Mouse (Mus musculus): Measurements from ENCODE around the gene Galnt18.

Gene Galnt18

GRCm38 (mm10) chr7:111572336-111572735 is 207.4 kb downstream of the Galnt18 start:
- no peak for DNase-seq (ENCODE audit: extremely low read depth, low read depth, low spot score)

DNA sequence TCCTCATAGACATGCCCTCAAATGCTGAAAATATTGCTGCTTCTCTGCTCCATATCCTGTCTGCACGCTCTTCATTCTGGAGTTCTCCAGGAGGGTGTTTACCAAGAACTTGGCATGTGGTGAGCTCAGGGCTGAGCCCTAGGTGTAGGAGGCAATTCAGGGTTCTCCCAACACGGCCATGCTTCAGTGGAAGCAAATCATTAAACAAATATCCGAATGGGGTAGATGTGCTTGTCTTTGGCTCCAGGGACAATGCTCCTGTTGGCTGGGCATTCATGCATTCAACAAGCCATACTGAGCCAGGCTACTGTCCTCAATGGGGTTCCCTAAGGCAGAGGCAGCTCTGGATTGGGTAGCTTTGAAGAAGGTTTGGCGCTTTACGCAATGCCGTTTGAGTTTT is 212.9 kb downstream of the Galnt18 start:
- DNase-seq (ENCODE audit: extremely low read depth, low read depth, low spot score): no peak

GRCm38 (mm10) chr7:111563316-111564110 is 216.3 kb downstream of the Galnt18 start:
- DNase-seq (ENCODE audit: extremely low read depth, low read depth, low spot score): no peak

DNA sequence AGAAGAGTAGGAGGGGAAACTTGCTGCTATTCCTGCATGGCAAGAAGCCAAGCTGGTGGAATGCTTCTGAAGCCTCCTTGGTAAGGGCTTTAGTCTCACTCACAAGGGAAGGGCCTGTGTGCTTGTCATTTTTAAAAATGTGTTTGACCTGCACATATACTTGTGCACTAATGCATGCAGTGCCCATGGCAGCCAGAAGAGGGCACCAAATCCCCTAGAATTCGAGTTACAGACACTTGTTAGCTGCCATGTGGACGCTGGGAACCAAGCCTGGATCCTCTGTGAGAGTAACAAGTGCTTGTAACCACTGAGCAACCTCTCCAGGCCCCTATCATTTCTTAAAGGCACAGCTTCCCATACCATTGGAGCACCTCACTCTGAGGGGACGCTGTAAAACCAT is 219.7 kb downstream of the Galnt18 start:
- DNase-seq (ENCODE audit: extremely low read depth, low read depth, low spot score): no peak

DNA sequence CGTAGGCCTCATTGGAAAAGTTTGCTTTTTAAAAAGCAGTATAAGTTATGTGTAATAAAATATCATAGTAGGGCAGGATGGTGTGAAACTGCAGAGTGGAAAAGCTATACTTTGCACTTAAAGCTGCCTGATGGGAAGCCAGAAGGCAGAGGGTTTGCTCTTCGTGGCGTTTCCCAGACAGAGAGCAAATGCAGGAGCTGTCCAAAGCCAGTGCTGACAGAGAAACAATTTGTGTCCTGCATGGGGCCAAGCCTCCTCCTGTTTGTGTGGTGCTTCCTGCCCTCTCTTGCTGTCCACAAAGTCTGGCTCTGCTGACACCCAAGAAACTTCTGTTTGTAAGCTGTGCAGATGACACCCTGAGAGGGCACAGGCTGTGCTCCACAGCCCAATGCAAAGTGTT is 220.8 kb downstream of the Galnt18 start:
- DNase-seq (ENCODE audit: extremely low read depth, low read depth, low spot score): no peak

DNA sequence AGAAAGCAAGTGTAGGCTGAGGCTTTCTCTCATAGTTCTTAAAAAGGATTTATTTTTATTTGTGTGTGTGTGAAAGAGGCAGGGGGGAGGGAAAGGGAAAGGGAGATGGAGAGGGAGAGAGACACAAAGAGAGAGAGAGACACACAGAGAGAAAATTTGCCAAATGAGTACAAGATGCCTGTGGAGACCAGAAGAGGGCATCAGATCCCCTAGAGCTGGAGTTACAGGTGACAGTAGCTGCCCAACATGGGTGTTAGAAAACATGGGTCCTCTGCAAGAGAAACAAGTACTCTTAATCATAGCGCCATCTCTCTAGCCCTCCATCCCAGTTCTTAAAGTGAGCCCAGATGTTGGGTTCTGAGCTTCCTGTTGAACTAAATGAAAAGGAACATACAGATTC is 228.8 kb downstream of the Galnt18 start:
- no peak for DNase-seq (ENCODE audit: extremely low read depth, low read depth, low spot score)

DNA sequence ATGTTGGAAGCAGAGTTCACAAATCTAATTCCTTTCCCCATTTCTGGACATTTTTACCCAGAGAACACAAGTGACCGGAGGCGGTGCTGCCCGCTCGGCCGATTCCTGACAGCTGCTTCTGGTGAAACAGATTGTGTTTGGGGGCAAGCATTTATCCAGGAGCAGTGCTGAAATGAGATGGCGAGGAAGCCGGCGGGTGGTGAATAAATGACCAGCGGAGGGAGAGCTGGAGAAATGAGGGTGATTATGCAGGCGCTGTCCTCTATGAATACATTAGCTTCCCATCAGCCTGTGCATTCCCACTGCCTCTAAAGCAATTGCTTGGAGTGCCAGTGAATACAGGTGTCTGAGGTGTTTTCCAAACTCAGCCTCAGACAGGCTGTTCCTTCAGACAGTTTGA is 232.7 kb downstream of the Galnt18 start:
- DNase-seq (ENCODE audit: extremely low read depth, low read depth, low spot score): no peak

DNA sequence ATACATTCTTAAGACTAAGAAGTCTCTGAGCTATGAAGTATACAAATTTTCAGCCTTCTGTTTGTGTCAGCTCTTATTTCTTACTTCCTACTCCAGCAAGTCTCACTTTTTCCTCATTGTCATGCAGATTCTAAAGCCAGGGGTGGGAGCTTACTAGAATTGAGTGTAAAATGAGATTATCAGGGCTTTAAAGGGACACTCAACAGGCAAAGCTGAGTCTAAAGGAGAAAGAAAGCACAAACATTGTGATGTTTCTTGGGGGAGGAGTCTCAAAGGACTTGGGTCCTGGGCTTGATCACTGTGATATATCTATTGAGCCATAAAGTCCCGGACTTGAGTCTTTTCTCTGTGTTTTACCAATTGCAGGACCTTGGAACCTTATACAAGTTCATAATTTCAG is 234.2 kb downstream of the Galnt18 start:
- no peak for DNase-seq (ENCODE audit: extremely low read depth, low read depth, low spot score)

DNA sequence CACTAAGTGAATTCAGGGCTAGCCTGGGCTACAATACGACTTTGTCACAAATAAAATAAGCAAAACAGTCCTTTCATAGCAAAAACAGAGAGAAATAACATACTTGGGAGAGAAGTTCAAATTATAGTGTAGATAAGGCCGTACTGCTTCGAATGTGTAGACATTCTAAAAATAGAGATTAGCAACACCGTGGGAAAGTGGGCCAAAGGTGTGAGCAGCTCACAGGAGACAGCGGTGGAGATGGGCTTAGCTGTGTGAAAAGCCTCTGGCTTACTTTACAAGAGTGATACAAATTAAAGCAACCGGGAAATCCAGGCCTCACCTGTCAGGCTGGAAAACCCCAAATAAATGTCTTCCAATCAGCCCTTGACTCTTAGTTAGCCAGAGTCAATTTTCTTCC is 241.8 kb downstream of the Galnt18 start:
- no peak for DNase-seq (ENCODE audit: extremely low read depth, low read depth, low spot score)

DNA sequence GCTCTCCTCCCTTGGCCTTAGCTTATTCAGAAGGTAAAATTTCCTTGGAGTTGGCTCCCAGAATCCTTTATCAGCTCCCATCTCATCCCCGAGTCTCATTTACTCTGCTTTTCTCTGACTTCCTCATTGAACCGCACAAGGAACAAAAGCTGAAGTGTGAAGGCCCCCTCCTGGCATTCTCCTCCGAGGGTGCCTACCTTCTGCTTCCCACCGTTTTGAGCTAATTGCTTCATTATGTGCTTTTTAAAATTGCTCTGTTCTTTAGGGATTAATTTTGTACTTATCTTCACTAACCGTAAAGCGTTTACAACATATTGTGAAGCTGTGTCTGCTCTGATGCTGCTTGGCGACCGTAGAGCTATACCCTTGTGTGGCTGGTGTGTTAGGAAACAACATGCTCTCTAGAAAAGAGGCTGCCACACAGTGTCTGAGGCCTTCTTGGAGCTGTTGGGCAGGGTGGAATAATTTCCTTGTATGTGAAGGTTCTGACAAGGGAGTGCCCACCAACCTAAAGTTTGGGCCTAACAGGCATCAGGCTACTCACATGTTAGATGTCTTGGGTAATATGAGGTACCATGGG is 244.9 kb downstream of the Galnt18 start:
- no peak for DNase-seq (ENCODE audit: extremely low read depth, low read depth, low spot score)

- no peak for DNase-seq (ENCODE audit: extremely low read depth, low read depth, low spot score)
Measured at GRCm38 (mm10) chr7:111528961-111529643, 250.7 kb downstream of the Galnt18 start.

DNA sequence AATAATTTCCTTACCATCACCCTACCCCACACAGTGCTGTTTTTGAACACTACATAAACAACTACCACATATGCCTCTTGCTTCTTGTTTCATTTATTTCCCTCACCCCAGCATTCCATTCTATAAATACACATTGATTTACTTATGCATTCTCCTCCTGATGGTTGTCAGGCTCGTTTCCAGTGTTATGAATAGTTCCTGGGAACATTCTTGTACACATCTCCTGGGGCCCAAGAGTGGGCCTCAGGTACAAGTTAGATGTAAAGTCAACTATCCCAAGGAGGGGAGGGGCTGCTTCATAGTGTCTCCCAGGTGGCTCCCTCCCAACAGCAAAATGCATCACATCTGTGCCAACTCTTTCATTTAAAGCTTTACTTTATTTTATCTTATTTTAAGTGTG is 251.3 kb downstream of the Galnt18 start:
- no peak for DNase-seq (ENCODE audit: extremely low read depth, low read depth, low spot score)

DNA sequence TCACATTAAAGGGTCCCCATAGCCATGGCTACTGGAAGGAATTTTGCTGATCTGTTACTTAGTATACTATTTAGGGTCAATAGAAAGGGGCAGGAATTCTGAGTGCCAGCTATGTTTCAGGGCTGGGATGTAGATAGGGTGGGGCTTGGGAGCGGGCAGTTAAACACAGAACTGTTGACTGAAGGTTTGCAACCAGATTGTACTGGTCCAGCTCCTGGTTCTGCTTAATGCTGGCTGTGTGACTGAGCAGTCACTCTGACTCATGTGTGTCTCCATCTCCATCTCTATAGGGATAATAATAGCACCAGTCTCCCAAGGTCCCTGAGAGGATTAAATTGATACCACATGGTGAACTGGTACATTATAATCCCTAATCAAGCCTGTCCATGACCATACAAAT is 258.9 kb downstream of the Galnt18 start:
- DNase-seq (ENCODE audit: extremely low read depth, low read depth, low spot score): no peak

DNA sequence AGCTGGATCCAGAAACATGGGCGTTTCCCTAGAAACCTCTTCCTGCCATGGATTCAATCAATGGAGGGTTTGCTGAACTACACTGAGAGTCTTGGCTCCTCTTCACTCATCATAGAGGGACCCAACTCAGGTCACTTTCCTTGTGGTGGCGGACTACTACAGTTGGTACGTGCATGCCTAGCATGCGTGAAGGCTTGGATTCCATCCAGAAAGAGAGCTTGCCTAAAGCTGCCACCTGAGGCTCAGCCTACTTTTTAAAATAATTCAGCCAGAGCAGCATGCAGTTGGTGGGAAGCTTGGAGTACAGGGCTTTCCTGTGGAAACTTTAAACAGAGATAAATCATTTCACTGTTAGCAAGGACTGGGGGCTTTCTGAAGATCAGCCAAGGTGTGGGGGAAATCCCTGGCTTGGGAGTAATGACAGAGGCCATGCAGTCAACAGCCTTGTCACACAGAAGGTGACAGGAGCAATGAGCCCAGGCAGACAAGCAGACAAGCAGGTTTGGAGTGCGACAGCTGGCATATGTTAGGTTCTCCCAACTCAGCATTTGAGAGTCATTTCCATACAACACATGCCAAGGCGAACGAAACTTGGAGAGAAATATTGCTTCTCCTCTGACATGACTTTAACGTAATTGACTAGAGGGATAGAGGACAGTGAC is 261.1 kb downstream of the Galnt18 start:
- DNase-seq (ENCODE audit: extremely low read depth, low read depth, low spot score): no peak

DNA sequence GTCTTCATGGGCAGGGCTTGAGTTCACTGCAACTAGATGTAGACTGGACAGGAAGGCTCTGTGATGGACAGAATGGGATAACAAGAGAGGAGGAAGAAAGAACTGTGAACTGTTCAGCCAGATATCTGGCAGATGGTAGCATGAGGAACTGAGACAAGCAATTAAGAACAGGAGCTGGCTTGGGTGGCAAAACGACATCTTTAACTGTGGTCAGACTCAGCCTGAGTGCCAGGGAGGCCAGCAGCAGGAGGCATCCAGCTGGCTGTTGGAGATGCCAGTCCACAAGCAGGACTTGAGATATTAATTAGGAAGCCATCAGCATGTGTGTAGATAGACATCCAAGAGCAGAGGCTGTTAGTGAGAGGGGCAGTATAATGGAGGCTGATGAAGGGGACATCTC is 262.9 kb downstream of the Galnt18 start:
- DNase-seq (ENCODE audit: extremely low read depth, low read depth, low spot score): no peak

DNA sequence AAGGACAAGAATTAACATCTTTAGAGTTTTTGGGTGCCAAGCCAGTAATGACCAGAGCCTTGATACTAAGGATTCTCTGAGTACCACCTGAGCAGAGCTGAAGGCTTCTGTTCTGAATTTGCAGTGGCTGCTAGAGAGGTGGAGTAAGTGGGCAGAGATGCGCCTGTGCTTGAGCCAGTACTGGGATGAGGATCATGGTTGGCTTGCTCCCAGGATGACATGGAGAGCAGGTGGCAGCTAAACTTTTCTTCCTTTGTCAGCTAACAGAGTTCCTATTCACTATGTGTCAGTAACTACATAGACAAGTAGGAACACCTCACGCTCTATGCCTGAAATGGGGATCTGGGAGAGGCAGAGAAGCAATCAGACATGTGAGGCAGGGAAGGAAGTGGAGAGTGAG is 264.3 kb downstream of the Galnt18 start:
- no peak for DNase-seq (ENCODE audit: extremely low read depth, low read depth, low spot score)

DNA sequence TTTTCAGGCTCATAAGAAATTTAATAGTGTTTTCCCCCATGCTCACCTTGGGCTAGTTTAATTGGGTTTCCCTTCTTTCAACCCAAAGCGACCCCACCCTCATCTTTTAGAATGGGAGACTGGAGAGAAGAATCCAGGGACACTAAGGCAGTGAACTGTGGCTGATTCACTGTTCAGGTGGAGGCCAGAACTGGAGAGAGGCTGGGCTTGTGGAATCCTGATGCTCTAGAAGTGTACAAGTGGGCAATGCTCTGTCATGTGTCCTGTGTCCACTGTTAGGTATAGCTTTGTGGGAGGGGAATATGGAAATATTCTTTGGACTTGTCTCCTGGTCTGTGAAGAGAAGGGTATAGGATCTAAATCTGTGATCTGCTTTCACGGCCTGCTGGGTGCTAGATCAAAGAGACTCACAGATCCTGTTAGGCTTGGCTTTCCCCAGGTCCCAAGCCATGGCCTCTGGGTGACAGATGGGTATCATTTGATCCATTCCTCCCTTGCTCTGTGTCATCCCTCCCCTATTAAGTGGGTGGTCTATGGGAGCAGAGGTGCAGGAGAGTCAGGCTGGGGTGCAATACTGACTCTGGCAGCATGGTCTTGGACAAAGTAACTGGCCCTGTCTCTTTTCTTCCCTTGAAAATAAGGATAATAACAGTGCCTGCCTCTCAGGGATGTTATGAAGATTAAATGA is 270.5 kb downstream of the Galnt18 start:
- DNase-seq (ENCODE audit: extremely low read depth, low read depth, low spot score): no peak

- no peak for DNase-seq (ENCODE audit: extremely low read depth, low read depth, low spot score)
Measured at GRCm38 (mm10) chr7:111500616-111501015, 279.2 kb downstream of the Galnt18 start.

DNA sequence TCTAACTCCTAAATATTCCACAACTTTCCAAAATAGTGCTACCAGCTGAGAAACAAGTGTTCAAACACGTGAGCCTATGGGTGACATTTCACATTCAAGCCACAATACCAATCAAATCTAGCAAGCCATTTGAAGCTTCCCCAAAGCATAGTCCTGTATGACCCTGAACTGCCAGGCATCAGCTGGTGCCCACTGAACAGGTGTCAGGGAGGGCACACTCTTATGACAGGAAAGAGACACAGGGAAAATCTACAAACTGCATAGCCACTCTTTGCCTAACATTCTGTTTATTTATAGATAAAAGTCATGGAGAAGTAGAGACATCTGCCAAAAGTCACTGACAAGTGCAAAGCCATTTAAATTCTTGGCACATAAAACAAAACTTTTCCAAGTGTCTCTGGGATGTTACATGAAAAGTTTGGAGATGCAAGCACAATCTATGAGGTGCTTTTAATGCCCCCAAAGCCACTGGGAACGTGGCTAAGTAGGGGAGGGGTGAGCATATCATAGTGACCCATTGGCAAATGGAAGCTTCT is 280.5 kb downstream of the Galnt18 start:
- no peak for DNase-seq (ENCODE audit: extremely low read depth, low read depth, low spot score)

GRCm38 (mm10) chr7:111497191-111497590 is 282.6 kb downstream of the Galnt18 start:
- no peak for DNase-seq (ENCODE audit: extremely low read depth, low read depth, low spot score)
